Mouse (Mus musculus) MEL (cell line): ENCODE measurements around the gene Dnal4. TPM values are rescaled to one million over a fixed set of nuclear protein-coding genes. Genes with fewer than 3 reads are reported as not detected.

ENCODE experiments used
- DNase-seq: peaks from one replicate; pipeline ENCODE4 v3.0.0; 2011; ENCODE audit warnings: low read depth, low spot score
- H3K27ac ChIP-seq: 2 replicates; pipeline ENCODE4 v1.5.1; 2012; ENCODE audit warnings: low read depth, mild to moderate bottlenecking, control low read depth, low read length, moderate library complexity; ENCODE audit not compliant: control insufficient read depth
- H3K27me3 ChIP-seq, 2 experiments: fragments of 150-350 bp in 1 of 2; sonication (generic) in 1 of 2; 2 replicates each; pipeline ENCODE4 v1.6.1; 2012; ENCODE audit warnings: low read length in 2 of 2, mild to moderate bottlenecking in 2 of 2, improper control_type of control experiment in 1 of 2, moderate library complexity in 1 of 2; ENCODE audit not compliant: insufficient read depth in 2 of 2, control insufficient read depth in 1 of 2
- H3K36me3 ChIP-seq, 2 experiments: 2 replicates each; pipeline ENCODE4 v1.6.1; 2012 to 2014; ENCODE audit warnings: low read length in 2 of 2, improper control_type of control experiment in 1 of 2, inconsistent platforms in 1 of 2, mild to moderate bottlenecking in 1 of 2; ENCODE audit not compliant: insufficient read depth in 2 of 2, control insufficient read depth in 1 of 2
- H3K4me1 ChIP-seq, 2 experiments: fragments of 150-350 bp in 1 of 2; sonication (generic) in 1 of 2; 2 replicates each; pipeline ENCODE4 v1.6.1; 2012; ENCODE audit warnings: low read length in 2 of 2, improper control_type of control experiment in 1 of 2, mild to moderate bottlenecking in 1 of 2; ENCODE audit not compliant: insufficient read depth in 2 of 2, control insufficient read depth in 1 of 2
- H3K4me3 ChIP-seq, 2 experiments: fragments of 150-350 bp in 1 of 2; sonication (generic) in 1 of 2; 2 replicates each; pipeline ENCODE4 v1.5.1; 2012; ENCODE audit warnings: low read depth in 2 of 2, low read length in 2 of 2, mild to moderate bottlenecking in 2 of 2, moderate library complexity in 2 of 2, control low read depth in 1 of 2, improper control_type of control experiment in 1 of 2; ENCODE audit not compliant: control insufficient read depth in 1 of 2, insufficient read depth in 1 of 2
- H3K79me2 ChIP-seq: 2 replicates; pipeline ENCODE4 v1.6.1; 2012; ENCODE audit warnings: mild to moderate bottlenecking, low read length, moderate library complexity; ENCODE audit not compliant: control insufficient read depth, poor library complexity, insufficient read depth
- H3K9ac ChIP-seq: 2 replicates; pipeline ENCODE4 v1.6.1; 2012; ENCODE audit warnings: low read depth, mild to moderate bottlenecking, control low read depth, low read length, moderate library complexity; ENCODE audit not compliant: control insufficient read depth, poor library complexity, severe bottlenecking
- H3K9me3 ChIP-seq: fragments of 150-350 bp; sonication (generic); replicated peaks from 2 replicates; pipeline ENCODE4 v1.6.1; 2012; ENCODE audit warnings: mild to moderate bottlenecking, low read length, improper control_type of control experiment, moderate library complexity; ENCODE audit not compliant: insufficient read depth
- BHLHE40 ChIP-seq: IDR thresholded peaks from 2 replicates; pipeline ENCODE4 v1.6.1; 2012; ENCODE audit warnings: low read depth, mild to moderate bottlenecking, inconsistent platforms, low read length, improper control_type of control experiment, borderline replicate concordance
- CHD1 ChIP-seq: IDR thresholded peaks from 2 replicates; pipeline ENCODE4 v1.6.1; 2012; ENCODE audit warnings: low read depth, mild to moderate bottlenecking, inconsistent platforms, low read length, improper control_type of control experiment
- CTCF ChIP-seq, 3 experiments: IDR thresholded peaks in 2 of 3; conservative IDR thresholded peaks in 1 of 3; 2 replicates each; pipeline ENCODE4 v1.5.1; 2011 to 2012; ENCODE audit warnings: low read length in 3 of 3, low read depth in 2 of 3, mild to moderate bottlenecking in 2 of 3, improper control_type of control experiment in 1 of 3, inconsistent platforms in 1 of 3, mixed read lengths in 1 of 3, moderate library complexity in 1 of 3; ENCODE audit not compliant: control insufficient read depth in 1 of 3, insufficient read depth in 1 of 3, poor library complexity in 1 of 3, severe bottlenecking in 1 of 3
- E2F4 ChIP-seq: IDR thresholded peaks from 2 replicates; pipeline ENCODE4 v1.6.1; 2011; ENCODE audit warnings: low read depth, low read length, improper control_type of control experiment, borderline replicate concordance
- ELF1 ChIP-seq: IDR thresholded peaks from 2 replicates; pipeline ENCODE4 v1.6.1; 2014; ENCODE audit warnings: low read depth, mild to moderate bottlenecking, inconsistent platforms, low read length, improper control_type of control experiment, moderate library complexity
- ETS1 ChIP-seq: IDR thresholded peaks from 2 replicates; pipeline ENCODE4 v1.6.1; 2012; ENCODE audit warnings: low read depth, mild to moderate bottlenecking, inconsistent platforms, low read length, improper control_type of control experiment, moderate library complexity
- GABPA ChIP-seq: IDR thresholded peaks from 2 replicates; pipeline ENCODE4 v1.6.1; 2012; ENCODE audit warnings: low read depth, mild to moderate bottlenecking, inconsistent platforms, low read length, improper control_type of control experiment, moderate library complexity
- HCFC1 ChIP-seq: IDR thresholded peaks from 2 replicates; pipeline ENCODE4 v1.6.1; 2012; ENCODE audit warnings: low read depth, mild to moderate bottlenecking, inconsistent platforms, low read length, improper control_type of control experiment, moderate library complexity
- JUND ChIP-seq: IDR thresholded peaks from 2 replicates; pipeline ENCODE4 v1.6.1; 2011; ENCODE audit warnings: low read depth, mild to moderate bottlenecking, improper control_type of control experiment, low read length
- MEF2A ChIP-seq: IDR thresholded peaks from 2 replicates; pipeline ENCODE4 v1.6.1; 2014; ENCODE audit warnings: low read depth, mild to moderate bottlenecking, inconsistent platforms, low read length, improper control_type of control experiment; ENCODE audit not compliant: poor library complexity, insufficient replicate concordance, severe bottlenecking; ENCODE audit errors: extremely low read depth
- MXI1 ChIP-seq: IDR thresholded peaks from 2 replicates; pipeline ENCODE4 v1.6.1; 2011; ENCODE audit warnings: mild to moderate bottlenecking, low read depth, low read length, improper control_type of control experiment
- MYB ChIP-seq: IDR thresholded peaks from 2 replicates; pipeline ENCODE4 v1.6.1; 2011; ENCODE audit warnings: mild to moderate bottlenecking, low read depth, low read length, improper control_type of control experiment
- MYC ChIP-seq: IDR thresholded peaks from 2 replicates; pipeline ENCODE4 v1.6.1; 2011; ENCODE audit warnings: low read depth, mild to moderate bottlenecking, low read length, improper control_type of control experiment, moderate library complexity
- POLR2AphosphoS2 ChIP-seq: IDR thresholded peaks from 2 replicates; pipeline ENCODE4 v1.6.1; 2011; ENCODE audit warnings: low read length, improper control_type of control experiment
- POLR2AphosphoS5 ChIP-seq: IDR thresholded peaks from 2 replicates; pipeline ENCODE4 v1.6.1; 2012; ENCODE audit warnings: low read depth, borderline replicate concordance, mild to moderate bottlenecking, inconsistent platforms, low read length, moderate library complexity, mixed read lengths
- RAD21 ChIP-seq: IDR thresholded peaks from 2 replicates; pipeline ENCODE4 v1.6.1; 2011; ENCODE audit warnings: mild to moderate bottlenecking, low read depth, low read length, improper control_type of control experiment
- SMC3 ChIP-seq: IDR thresholded peaks from 2 replicates; pipeline ENCODE4 v1.6.1; 2011; ENCODE audit warnings: low read depth, low read length, improper control_type of control experiment
- TBP ChIP-seq: IDR thresholded peaks from 2 replicates; pipeline ENCODE4 v1.8.0; 2011; ENCODE audit warnings: low read depth, low read length, improper control_type of control experiment
- ZC3H11A ChIP-seq: IDR thresholded peaks from 2 replicates; pipeline ENCODE4 v1.6.1; 2012; ENCODE audit warnings: low read depth, mild to moderate bottlenecking, inconsistent platforms, low read length, improper control_type of control experiment
- ZMIZ1 ChIP-seq: IDR thresholded peaks from 2 replicates; pipeline ENCODE4 v1.6.1; 2012; ENCODE audit warnings: low read depth, mild to moderate bottlenecking, inconsistent platforms, low read length, improper control_type of control experiment, moderate library complexity
- ZNF384 ChIP-seq: IDR thresholded peaks from 2 replicates; pipeline ENCODE4 v1.6.1; 2012; ENCODE audit warnings: low read depth, mild to moderate bottlenecking, inconsistent platforms, low read length, improper control_type of control experiment
- polyA plus RNA-seq, 2 experiments: library from polyadenylated mRNA; stranded (reverse) in 1 of 2; unstranded in 1 of 2; fragments of >175 nt in 1 of 2; fragments of >200 nt in 1 of 2; gene quantifications; 2 replicates each; pipeline versions ENCODE4 v1.2.1 to v1.2.4; 2012; ENCODE audit warnings: low replicate concordance in 2 of 2, low read depth in 1 of 2; ENCODE audit not compliant: insufficient read length in 2 of 2, insufficient read depth in 1 of 2, missing spikeins in 1 of 2
- total RNA-seq: library from RNA; depleted of rRNA; stranded (reverse); fragments of 300-350 nt; gene quantifications from 2 replicates; pipeline ENCODE4 v1.2.3, GENCODE M21; 2012

The Dnal4 gene
- total and polyA plus RNA-seq, 3 experiments, result 19.5 to 30.0 TPM; not detected in 1

DNA sequence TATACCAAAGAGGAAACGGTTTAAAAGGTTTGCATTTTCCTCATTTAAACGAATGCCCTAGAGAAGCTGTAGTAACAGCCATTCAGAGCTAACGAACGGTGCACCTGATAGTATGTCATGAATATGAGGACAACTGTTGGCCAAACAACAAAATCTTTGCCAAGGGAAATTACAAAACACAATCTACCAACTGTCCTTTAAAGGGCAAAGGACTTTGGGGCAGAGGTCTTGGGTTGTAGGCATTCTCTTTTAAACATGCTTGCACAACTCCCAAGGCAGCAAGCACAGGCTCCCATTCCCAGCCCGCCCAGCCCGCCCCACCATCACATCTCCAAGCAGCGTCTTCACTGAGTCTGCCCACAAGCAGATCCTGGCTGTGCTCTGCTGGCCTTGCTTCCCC lies 46.1 kb downstream of the Dnal4 start:
- no peak overlapping the region for H3K9ac ChIP-seq
- TF ChIP-seq TBP (no peak), E2F4 (no peak), MXI1 (no peak), CHD1 (no peak), POLR2AphosphoS2 (no peak), MEF2A (no peak), GABPA (no peak), BHLHE40 (no peak), RAD21 (no peak), ZC3H11A (no peak), ELF1 (no peak), ZNF384 (no peak), ETS1 (no peak)
- TF ChIP-seq, all 39 proteins: peak for 0
- DNase-seq, result no peak
- Histone ChIP-seq H3K79me2 (no peaks in the 10 kb centered on the region), H3K27me3 (no peaks in the 10 kb centered on the region), H3K4me3 (no peak overlapping the region), H3K9me3 (no peaks in the 10 kb centered on the region), H3K27ac (no peak overlapping the region), H3K4me1 (no peaks in the 10 kb centered on the region), H3K36me3 (no peaks in the 10 kb centered on the region; a peak in 1 of 4 replicates)

DNA sequence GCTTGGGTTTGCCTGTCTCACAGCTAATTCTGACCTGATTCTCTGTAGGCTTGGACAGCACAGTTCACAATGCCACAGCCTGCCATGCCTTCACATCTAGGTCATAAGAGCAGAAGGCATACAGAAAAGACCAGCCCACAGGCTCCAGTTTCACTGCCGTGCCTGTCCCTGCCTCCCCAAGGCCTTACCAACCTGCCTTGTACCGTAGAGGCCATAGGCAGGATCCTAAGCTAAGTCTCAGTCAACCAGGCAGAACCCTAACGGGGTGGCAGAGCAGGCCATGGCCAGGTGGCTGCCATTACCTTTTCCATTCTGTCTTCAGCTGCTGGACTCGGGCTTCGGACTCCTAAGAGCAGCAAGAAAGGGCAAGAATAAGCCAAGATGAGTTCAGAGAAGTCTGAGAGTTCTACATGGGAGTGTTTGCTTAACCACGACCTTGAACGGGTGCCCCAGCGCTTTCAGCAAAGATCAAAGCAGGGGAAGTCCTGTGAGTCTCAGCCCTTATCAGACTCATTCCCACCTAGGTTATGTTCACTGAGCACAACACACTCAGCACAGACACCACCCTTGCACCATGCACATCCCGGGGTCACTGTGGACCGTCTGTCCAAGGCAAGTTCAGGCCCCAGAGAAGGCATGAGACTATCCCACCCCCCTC lies 48.8 kb downstream of the Dnal4 start:
- Histone ChIP-seq H3K9me3 (no peaks in the 10 kb centered on the region), H3K4me1 (no peaks in the 10 kb centered on the region), H3K27me3 (no peaks in the 10 kb centered on the region), H3K36me3 (no peaks in the 10 kb centered on the region; a peak in 1 of 4 replicates), H3K9ac (no peak overlapping the region), H3K79me2 (no peaks in the 10 kb centered on the region), H3K4me3 (no peak overlapping the region), H3K27ac (no peak overlapping the region)
- TF ChIP-seq JUND (no peak), ETS1 (no peak), CTCF (IDR thresholded peaks at IDR 0.05 in 2 of 3, conservative IDR thresholded peaks at IDR 0.05 in 1 of 3; ENCODE audit: control insufficient read depth in 1 of 3, insufficient read depth in 1 of 3, low read depth in 2 of 3, low read length in 3 of 3, poor library complexity in 1 of 3, severe bottlenecking in 1 of 3) (no peak), POLR2AphosphoS5 (no peak), ZMIZ1 (no peak), MYB (no peak), HCFC1 (no peak), SMC3 (no peak), MYC (no peak)
- DNase-seq, result no peak
